Mouse (Mus musculus): ENCODE results near the gene Slc29a3. TPM values are rescaled to one million over a fixed set of nuclear protein-coding genes. Genes with fewer than 3 reads are reported as not detected.
"Not testable (repeated sequence)": the region's sequence is repeated elsewhere in the genome, so short reads cannot be mapped to it uniquely, and the experiment has no call there.

Slc29a3 gene
- polyA plus RNA-seq, 1 experiment from 2014 or later = 11.8 TPM

DNA sequence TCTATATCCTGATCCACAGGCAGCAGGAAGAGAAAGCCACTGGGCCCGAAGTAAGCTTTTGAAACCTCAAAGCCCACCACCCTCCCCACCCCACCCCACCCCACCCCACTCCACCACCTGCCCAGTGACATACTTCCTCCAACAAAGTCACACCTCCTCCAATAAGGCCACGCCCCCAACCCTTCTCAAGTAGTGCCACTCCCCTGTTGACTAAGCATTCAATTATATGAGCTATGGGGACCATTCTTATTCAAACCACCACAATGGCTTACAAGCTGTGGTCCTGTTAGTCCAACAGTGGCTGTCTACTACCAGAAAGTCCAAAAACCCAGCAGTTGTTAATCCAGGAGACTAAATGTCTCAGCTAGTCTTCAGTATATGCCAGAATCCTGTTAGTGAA is 34.1 kb downstream of the Slc29a3 start:
- peaks cover 44% of the 10 kb centered on the region for H3K36me3 ChIP-seq
- no peak overlapping the region for H3K4me3 ChIP-seq
- no peaks in the 10 kb centered on the region for H3K27me3 ChIP-seq
- H3K9me3 ChIP-seq = no peaks in the 10 kb centered on the region; the same call in none of the 2 replicates
- H3K27ac ChIP-seq (replicated peaks) = no peak overlapping the region
- peaks cover 17% of the 10 kb centered on the region; the same call in 1 of the 2 replicates for H3K4me1 ChIP-seq (replicated peaks)
- WGBS = 94% methylated on average over 2 of the region's 2 CpGs
- ATAC-seq (ENCODE audit: low read depth) = no peak
- H3K4me2 ChIP-seq = no peak overlapping the region
- H3K9ac ChIP-seq = no peak overlapping the region

GRCm38 (mm10) chr10:60716449-60716848 is 36.1 kb downstream of the Slc29a3 start:
- peaks cover 47% of the 10 kb centered on the region for H3K36me3 ChIP-seq

DNA sequence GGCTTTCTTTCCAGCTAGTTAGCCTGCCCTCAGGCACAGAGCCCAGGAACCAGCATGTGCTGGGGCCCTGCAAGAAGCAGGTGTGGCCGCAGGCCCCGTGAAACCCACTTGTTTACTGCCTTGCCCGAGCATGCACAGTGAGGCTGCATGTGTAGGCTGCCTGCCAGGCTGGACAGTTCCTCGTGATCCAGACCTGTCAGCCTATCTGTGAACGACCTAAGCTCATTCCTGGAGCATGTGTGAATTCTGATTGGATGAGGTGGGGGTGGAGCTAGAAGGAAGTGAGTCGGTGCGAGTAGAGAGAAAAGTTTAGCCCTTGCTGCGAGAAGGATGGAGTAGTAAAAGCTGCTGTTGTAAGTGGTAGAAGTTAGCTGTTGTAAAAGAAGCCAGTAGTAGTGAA is 40.3 kb downstream of the Slc29a3 start:
- H3K9ac ChIP-seq; H3K27ac ChIP-seq (replicated peaks); H3K4me2 ChIP-seq; H3K27me3 ChIP-seq; H3K9me3 ChIP-seq; ATAC-seq (ENCODE audit: low read depth); H3K4me1 ChIP-seq (replicated peaks); H3K4me3 ChIP-seq: not testable (repeated sequence)
- WGBS = 54% methylated on average over 8 of the region's 8 CpGs
- peaks cover 37% of the 10 kb centered on the region for H3K36me3 ChIP-seq

More at GRCm38 (mm10) chr10:60716449-60716848, 36.1 kb downstream of the Slc29a3 start:
- Histone ChIP-seq H3K9ac (no peak overlapping the region), H3K27me3 (no peaks in the 10 kb centered on the region), H3K4me1 (replicated peaks) (peaks cover 8% of the 10 kb centered on the region; the same call in 1 of the 2 replicates), H3K4me2 (no peak overlapping the region), H3K4me3 (no peak overlapping the region), H3K27ac (replicated peaks) (no peak overlapping the region), H3K9me3 (peaks cover 3% of the 10 kb centered on the region)
- WGBS = 89% methylated on average over 3 of the region's 3 CpGs
- no peak for ATAC-seq (ENCODE audit: low read depth)

DNA sequence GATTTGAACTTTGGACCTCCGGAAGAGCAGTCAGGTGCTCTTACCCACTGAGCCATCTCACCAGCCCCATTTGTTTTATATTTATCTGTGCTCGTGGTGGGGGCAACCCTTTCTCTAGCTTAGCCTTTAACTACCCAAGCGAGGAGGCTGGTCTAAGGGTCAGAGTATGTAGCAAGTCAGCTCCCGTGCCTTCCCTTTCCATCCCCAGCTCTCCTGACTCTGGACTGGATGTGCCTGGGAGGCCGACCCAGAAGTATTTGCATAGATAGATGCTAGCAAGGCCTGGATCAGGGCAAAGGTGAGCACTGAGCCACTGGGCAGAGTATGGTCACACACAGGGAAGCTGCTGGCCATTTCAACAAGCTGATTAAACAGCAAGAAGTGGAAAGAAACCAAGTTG is 43.8 kb downstream of the Slc29a3 start:
- Histone ChIP-seq H3K4me2 (no peak overlapping the region), H3K9me3 (peaks cover 3% of the 10 kb centered on the region; the same call in 1 of the 2 replicates), H3K4me1 (replicated peaks) (no peaks in the 10 kb centered on the region), H3K9ac (no peak overlapping the region), H3K27me3 (no peaks in the 10 kb centered on the region), H3K27ac (replicated peaks) (no peak overlapping the region), H3K4me3 (no peak overlapping the region), H3K36me3 (peaks cover 9% of the 10 kb centered on the region)
- ATAC-seq (ENCODE audit: low read depth) = no peak
- WGBS = 83% methylated on average over 5 of the region's 5 CpGs

GRCm38 (mm10) chr10:60706268-60706667 is 46.3 kb downstream of the Slc29a3 start:
- no peaks in the 10 kb centered on the region for H3K27me3 ChIP-seq
- H3K4me1 ChIP-seq (replicated peaks) = no peaks in the 10 kb centered on the region
- H3K9ac ChIP-seq = no peak overlapping the region
- no peaks in the 10 kb centered on the region for H3K9me3 ChIP-seq
- no peak for ATAC-seq (ENCODE audit: low read depth)
- no peak overlapping the region for H3K27ac ChIP-seq (replicated peaks)
- 88% methylated on average over 4 of the region's 4 CpGs for WGBS
- no peak overlapping the region for H3K4me2 ChIP-seq
- no peaks in the 10 kb centered on the region for H3K36me3 ChIP-seq
- no peak overlapping the region for H3K4me3 ChIP-seq

DNA sequence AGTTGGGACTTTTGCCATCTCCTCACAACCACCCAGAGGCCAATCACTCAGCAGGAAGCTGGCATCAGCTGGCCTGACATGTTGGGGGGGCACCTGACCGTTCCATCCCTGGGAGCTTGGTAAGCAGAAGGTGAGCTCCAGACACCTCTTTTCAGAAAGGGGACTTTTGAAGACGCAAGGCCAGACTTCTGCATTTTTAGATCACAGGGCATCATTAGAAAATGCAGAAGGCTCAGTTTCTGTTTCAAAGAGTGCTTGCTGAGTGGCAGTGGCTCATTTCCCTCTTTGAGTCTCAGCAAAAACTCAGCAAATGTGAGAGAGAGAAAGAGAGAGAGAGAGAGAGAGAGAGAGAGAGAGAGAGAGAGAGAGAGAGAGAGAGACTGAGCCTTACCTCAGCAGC is 47.5 kb downstream of the Slc29a3 start:
- Histone ChIP-seq H3K36me3 (no peaks in the 10 kb centered on the region), H3K27ac (replicated peaks) (no peak overlapping the region), H3K4me1 (replicated peaks) (no peaks in the 10 kb centered on the region), H3K4me2 (no peak overlapping the region), H3K4me3 (no peak overlapping the region), H3K9me3 (no peaks in the 10 kb centered on the region), H3K27me3 (no peaks in the 10 kb centered on the region), H3K9ac (no peak overlapping the region)
- 65% methylated on average over 2 of the region's 2 CpGs for WGBS
- no peak for ATAC-seq (ENCODE audit: low read depth)

- H3K27me3 ChIP-seq = peaks cover 10% of the 10 kb centered on the region; the same call in 1 of the 2 replicates
- no peak overlapping the region for H3K4me2 ChIP-seq
- H3K36me3 ChIP-seq = no peaks in the 10 kb centered on the region
- H3K4me3 ChIP-seq = no peak overlapping the region
- no peak overlapping the region for H3K9ac ChIP-seq
- ATAC-seq (ENCODE audit: low read depth) = no peak
- 80% methylated on average over 6 of the region's 6 CpGs for WGBS
- H3K9me3 ChIP-seq = no peaks in the 10 kb centered on the region
- no peak overlapping the region for H3K27ac ChIP-seq (replicated peaks)
- H3K4me1 ChIP-seq (replicated peaks) = no peaks in the 10 kb centered on the region
Observed at GRCm38 (mm10) chr10:60697775-60698174, 54.8 kb downstream of the Slc29a3 start.

DNA sequence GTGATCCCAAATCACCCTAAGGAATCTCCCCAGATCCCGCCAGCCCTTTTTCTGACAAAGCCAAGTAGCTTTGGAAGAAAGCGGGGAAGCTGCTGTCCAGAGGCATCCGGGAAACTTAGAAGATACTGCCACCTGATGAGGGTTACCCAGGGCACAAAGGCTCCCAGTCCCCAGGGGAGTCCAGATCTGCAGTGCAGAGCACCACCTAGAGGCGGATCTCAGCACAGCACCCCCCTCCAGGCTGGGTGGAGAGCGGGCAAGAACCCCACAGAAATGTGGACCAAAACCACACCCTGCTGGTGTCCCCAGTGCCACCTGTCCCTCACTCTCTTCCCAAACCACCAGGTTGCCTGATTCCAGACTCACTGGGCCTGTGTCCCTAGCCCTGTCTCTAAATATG is 55.6 kb downstream of the Slc29a3 start:
- ATAC-seq (ENCODE audit: low read depth) = no peak
- WGBS = 15% methylated on average over 5 of the region's 5 CpGs
- H3K4me3 ChIP-seq = no peak overlapping the region
- no peaks in the 10 kb centered on the region for H3K9me3 ChIP-seq
- H3K9ac ChIP-seq = no peak overlapping the region
- no peak overlapping the region for H3K27ac ChIP-seq (replicated peaks)
- H3K4me1 ChIP-seq (replicated peaks) = peaks cover 2% of the 10 kb centered on the region
- H3K4me2 ChIP-seq = no peak overlapping the region
- peaks cover 10% of the 10 kb centered on the region; the same call in 1 of the 2 replicates for H3K27me3 ChIP-seq
- H3K36me3 ChIP-seq = no peaks in the 10 kb centered on the region

DNA sequence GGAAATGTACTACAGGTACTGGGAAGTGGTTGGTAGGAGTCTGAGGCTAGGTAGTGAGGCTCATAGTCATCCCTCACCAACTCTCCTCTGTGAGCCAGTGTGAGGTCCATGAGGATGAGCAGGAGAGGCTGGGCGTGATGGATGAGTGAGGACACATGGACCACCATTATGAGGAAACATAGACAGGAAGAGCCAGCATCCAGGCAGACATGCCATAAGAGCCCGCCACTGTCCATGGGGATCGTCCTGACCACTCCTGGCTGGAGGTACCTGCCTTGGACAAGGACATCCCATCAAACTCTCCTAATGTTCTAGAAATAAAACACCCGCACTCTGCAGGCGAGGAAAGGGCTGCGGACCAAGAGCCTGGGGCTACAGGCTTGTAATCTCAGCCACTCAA is 56.2 kb downstream of the Slc29a3 start, which contains the start of gene Cdh23:
Gene Cdh23 (minus strand): TSS at position 101 of the 400 bp plus-strand sequence.
- no peak within 1 kb of the TSS for H3K27ac ChIP-seq (replicated peaks)
- H3K9me3 ChIP-seq = no peaks in the 10 kb centered on the region
- WGBS = 91% methylated on average over 6 of the region's 6 CpGs
- no peak within 1 kb of the TSS for H3K4me3 ChIP-seq
- no peak within 1 kb of the TSS for H3K4me2 ChIP-seq
- no peaks in the 10 kb centered on the region for H3K36me3 ChIP-seq
- peaks cover 10% of the 10 kb centered on the region; the same call in 1 of the 2 replicates for H3K27me3 ChIP-seq
- no peak within 1 kb of the TSS for H3K9ac ChIP-seq
- peaks cover 8% of the 10 kb centered on the region for H3K4me1 ChIP-seq (replicated peaks)
- no peak for ATAC-seq (ENCODE audit: low read depth)

GRCm38 (mm10) chr10:60691671-60692390 is 60.8 kb downstream of the Slc29a3 start:
- peaks cover 16% of the 10 kb centered on the region for H3K4me1 ChIP-seq (replicated peaks)
- H3K9ac ChIP-seq = no peak overlapping the region
- H3K4me3 ChIP-seq = no peak overlapping the region
- peak overlapping the region; percentile 38; the same call in 1 of the 2 replicates for H3K27ac ChIP-seq (replicated peaks)
- no peak overlapping the region for H3K4me2 ChIP-seq
- ATAC-seq (ENCODE audit: low read depth) = peak; percentile 28; the same call in 1 of the 2 replicates
- H3K36me3 ChIP-seq = no peaks in the 10 kb centered on the region
- no peaks in the 10 kb centered on the region for H3K9me3 ChIP-seq
- WGBS = 50% methylated on average over 20 of the region's 20 CpGs
- peaks cover 39% of the 10 kb centered on the region for H3K27me3 ChIP-seq

DNA sequence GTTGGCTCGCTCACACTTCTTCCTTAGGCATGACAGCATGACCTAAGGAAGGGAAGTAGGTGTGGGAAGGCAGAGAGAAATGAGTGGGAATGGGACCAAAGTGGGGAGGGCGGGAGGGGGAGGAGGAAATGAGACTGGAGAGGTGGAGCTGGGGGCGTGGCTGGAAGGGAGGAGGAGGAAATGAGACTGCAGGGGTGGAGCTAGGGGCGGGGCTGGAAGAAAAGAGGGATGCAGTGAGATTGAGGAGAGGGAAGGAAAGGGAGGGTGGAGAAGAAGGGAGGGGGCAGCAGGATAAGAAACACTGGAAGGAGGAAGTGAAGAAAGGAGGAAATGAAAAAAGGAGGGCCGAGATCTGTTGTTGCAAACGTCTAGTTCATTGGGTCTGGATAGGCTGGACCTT is 61.6 kb downstream of the Slc29a3 start:
- H3K4me1 ChIP-seq (replicated peaks) = peaks cover 25% of the 10 kb centered on the region
- 40% methylated on average over 6 of the region's 6 CpGs for WGBS
- 0 out of 2 replicates have a peak overlapping the region, but pooled peaks have one; percentile 38 for H3K27ac ChIP-seq (replicated peaks)
- H3K9ac ChIP-seq = no peak overlapping the region
- H3K4me2 ChIP-seq = no peak overlapping the region
- H3K27me3 ChIP-seq = peaks cover 45% of the 10 kb centered on the region
- no peaks in the 10 kb centered on the region for H3K36me3 ChIP-seq
- H3K4me3 ChIP-seq = no peak overlapping the region
- ATAC-seq (ENCODE audit: low read depth) = no peak
- no peaks in the 10 kb centered on the region for H3K9me3 ChIP-seq

GRCm38 (mm10) chr10:60689396-60689795 is 63.2 kb downstream of the Slc29a3 start:
- Histone ChIP-seq H3K9me3 (no peaks in the 10 kb centered on the region), H3K36me3 (no peaks in the 10 kb centered on the region), H3K4me1 (replicated peaks) (peaks cover 29% of the 10 kb centered on the region), H3K9ac (no peak overlapping the region), H3K4me3 (no peak overlapping the region), H3K27me3 (peaks cover 60% of the 10 kb centered on the region), H3K27ac (replicated peaks) (no peak overlapping the region), H3K4me2 (no peak overlapping the region)
- WGBS = 80% methylated on average over 4 of the region's 4 CpGs
- ATAC-seq (ENCODE audit: low read depth) = no peak
